Mouse (Mus musculus) stomach, embryonic 14.5 days (tissue): Measurements from ENCODE around the gene Gm45062. TPM values are rescaled to one million over a fixed set of nuclear protein-coding genes. Genes with fewer than 3 reads are reported as not detected.

Source experiments
- ATAC-seq: fragments of 200-750 bp; cut with Nextera tagmentation; 2 replicates; pipeline ENCODE4 v1.8.0; 2017; ENCODE audit warnings: low read depth, moderate TSS enrichment; ENCODE audit not compliant: insufficient number of reproducible peaks, insufficient read depth, low FRiP score
- H3K27ac ChIP-seq: fragments of 300-500 bp; sonication (generic); 2 replicates; pipeline ENCODE4 v1.5.1; 2014; ENCODE audit warnings: mild to moderate bottlenecking, low read length, moderate library complexity, mixed read lengths
- H3K27me3 ChIP-seq: fragments of 300-500 bp; sonication (generic); 2 replicates; pipeline ENCODE4 v1.6.1; 2014; ENCODE audit warnings: low read length, control low read depth, mixed read lengths; ENCODE audit not compliant: control insufficient read depth, insufficient read depth
- H3K36me3 ChIP-seq: fragments of 300-500 bp; sonication (generic); 2 replicates; pipeline ENCODE4 v1.6.1; 2014; ENCODE audit warnings: mild to moderate bottlenecking, control low read depth, low read length, moderate library complexity, mixed read lengths; ENCODE audit not compliant: control insufficient read depth, insufficient read depth
- H3K4me1 ChIP-seq: fragments of 300-500 bp; sonication (generic); 2 replicates; pipeline ENCODE4 v1.6.1; 2014; ENCODE audit warnings: low read length, control low read depth, mixed read lengths; ENCODE audit not compliant: control insufficient read depth, insufficient read depth
- H3K4me2 ChIP-seq: fragments of 300-500 bp; sonication (generic); replicated peaks from 2 replicates; pipeline ENCODE4 v1.6.1; 2014; ENCODE audit warnings: low read depth, low read length, control low read depth
- H3K4me3 ChIP-seq: fragments of 300-500 bp; sonication (generic); 2 replicates; pipeline ENCODE4 v1.5.1; 2014; ENCODE audit warnings: low read depth, low read length, control low read depth
- H3K9ac ChIP-seq: fragments of 300-500 bp; sonication (generic); replicated peaks from 2 replicates; pipeline ENCODE4 v1.6.1; 2014; ENCODE audit warnings: low read depth, mild to moderate bottlenecking, control low read depth, low read length, moderate library complexity, mixed read lengths
- H3K9me3 ChIP-seq: fragments of 300-500 bp; sonication (generic); 2 replicates; pipeline ENCODE4 v1.6.1; 2016; ENCODE audit warnings: low read depth, low read length, control low read depth; ENCODE audit not compliant: control insufficient read depth
- WGBS: fragments of 180-500 bp; shearing (Covaris S2); extraction: QIAGEN DNeasy Blood & Tissue Kit; methylation state at CpG from one replicate; pipeline ENCODE4 v1.1.7; 2014; 5-methylcytosine and 5-hydroxymethylcytosine counted together
- polyA plus RNA-seq: library from polyadenylated mRNA; unstranded; fragments of >200 nt; fragmentation: Nextera tagmentation; extraction: Ambion mirVana; gene quantifications from 2 replicates; pipeline ENCODE4 v1.2.1, GENCODE M21; 2014

The Gm45062 gene
- polyA plus RNA-seq, 1 experiment from 2014 or later: 11.6 TPM

DNA sequence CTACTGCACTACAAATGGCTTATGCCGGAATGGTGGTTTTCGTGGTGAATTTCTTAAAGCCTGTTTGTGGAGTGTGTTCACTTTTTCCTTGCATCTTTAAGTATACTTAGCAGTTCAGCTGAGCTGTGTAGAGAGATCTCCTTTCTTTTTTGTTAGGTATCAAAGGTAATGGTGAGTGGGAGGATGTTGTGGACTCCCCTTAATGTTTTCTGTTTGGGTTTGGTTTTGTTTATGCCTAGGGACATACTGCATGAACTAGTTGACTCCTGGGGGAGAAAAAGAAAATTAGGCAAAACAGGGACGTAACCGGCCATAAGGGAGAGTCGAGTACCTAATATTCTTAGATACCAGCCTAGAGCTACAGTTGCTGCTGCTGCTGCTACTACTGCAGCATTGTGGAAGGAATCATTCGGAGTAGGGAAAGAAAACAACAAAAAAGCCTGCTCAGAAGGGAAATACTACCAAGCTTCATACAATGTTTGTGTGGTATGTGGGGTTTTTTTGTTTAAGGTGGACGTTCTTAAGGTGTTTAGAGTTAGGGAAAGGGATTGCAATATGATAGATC, 251.7 kb downstream of the Gm45062 start:
- 6% methylated on average over 7 of the region's 7 CpGs for WGBS
- Histone ChIP-seq H3K4me2 (peak overlapping the region; percentile 56), H3K4me1 (peaks cover 13% of the 10 kb centered on the region; the same call in 1 of the 2 replicates), H3K4me3 (peak overlapping the region; percentile 86), H3K9ac (peak overlapping the region; percentile 95), H3K9me3 (no peaks in the 10 kb centered on the region), H3K27me3 (no peaks in the 10 kb centered on the region), H3K27ac (no peak overlapping the region), H3K36me3 (no peaks in the 10 kb centered on the region)
- ATAC-seq: no peak

DNA sequence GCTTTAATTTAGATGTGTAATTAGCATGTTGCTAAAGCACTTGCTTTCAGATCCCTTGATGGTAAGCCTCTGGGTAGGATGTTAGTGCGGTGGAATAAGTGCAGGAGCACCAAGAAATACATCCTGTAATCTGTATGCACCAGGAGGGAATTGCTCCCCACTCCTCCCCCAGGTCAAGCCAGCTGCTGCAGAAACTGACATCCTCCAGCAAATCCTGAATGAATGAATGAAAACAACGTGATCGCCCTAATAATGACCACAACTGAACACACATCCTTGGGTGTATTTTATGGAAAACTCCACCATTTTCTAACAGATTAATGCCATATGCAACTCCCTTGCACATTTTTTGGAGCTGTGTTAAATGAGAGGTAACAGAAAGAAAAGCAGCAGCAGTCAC, 252.2 kb downstream of the Gm45062 start:
- no peaks in the 10 kb centered on the region for H3K36me3 ChIP-seq
- H3K27me3 ChIP-seq: no peaks in the 10 kb centered on the region
- peak overlapping the region; percentile 86 for H3K4me3 ChIP-seq
- ATAC-seq: no peak
- WGBS: 18% methylated on average over 3 of the region's 3 CpGs
- peak overlapping the region; percentile 56 for H3K4me2 ChIP-seq
- peak overlapping the region; percentile 95 for H3K9ac ChIP-seq
- H3K9me3 ChIP-seq: no peaks in the 10 kb centered on the region
- no peak overlapping the region for H3K27ac ChIP-seq
- peaks cover 13% of the 10 kb centered on the region; the same call in 1 of the 2 replicates for H3K4me1 ChIP-seq

DNA sequence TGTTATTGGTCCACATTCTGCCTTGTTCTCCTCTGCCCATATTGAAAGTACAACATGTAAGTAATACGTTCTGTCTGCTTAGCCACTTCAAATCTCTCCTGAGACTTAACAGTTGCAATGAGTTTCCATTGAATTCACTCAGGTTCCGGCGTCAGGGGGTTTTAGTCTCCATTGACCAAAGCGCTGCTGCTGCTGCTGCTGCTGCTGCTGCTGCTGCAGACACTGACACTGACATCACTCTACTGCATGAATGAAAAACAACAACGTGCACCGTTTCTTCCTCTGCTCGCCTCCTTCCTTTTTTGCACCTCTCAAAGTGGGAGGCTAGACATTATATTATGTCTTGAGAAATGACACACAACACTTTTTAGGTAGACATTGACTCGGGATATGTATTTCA, 253.2 kb downstream of the Gm45062 start:
- Histone ChIP-seq H3K27me3 (no peaks in the 10 kb centered on the region), H3K36me3 (no peaks in the 10 kb centered on the region), H3K27ac (no peak overlapping the region), H3K4me2 (peak overlapping the region; percentile 56), H3K4me1 (peaks cover 13% of the 10 kb centered on the region; the same call in 1 of the 2 replicates), H3K9me3 (no peaks in the 10 kb centered on the region), H3K4me3 (peak overlapping the region; percentile 86), H3K9ac (peak overlapping the region; percentile 18; the same call in 1 of the 2 replicates)
- no peak for ATAC-seq
- WGBS: 27% methylated on average over 8 of the region's 8 CpGs

- H3K9ac ChIP-seq: no peak overlapping the region
- H3K36me3 ChIP-seq: no peaks in the 10 kb centered on the region
- H3K27me3 ChIP-seq: no peaks in the 10 kb centered on the region
- WGBS: 69% methylated on average over 3 of the region's 3 CpGs
- no peak overlapping the region for H3K27ac ChIP-seq
- H3K9me3 ChIP-seq: no peaks in the 10 kb centered on the region
- no peak for ATAC-seq
- 0 out of 2 replicates have a peak, but pooled peaks cover 3% of the 10 kb centered on the region for H3K4me1 ChIP-seq
- H3K4me2 ChIP-seq: no peak overlapping the region
- H3K4me3 ChIP-seq: no peak overlapping the region
Measured at GRCm38 (mm10) chr6:8519687-8520086, 260.4 kb downstream of the Gm45062 start.

- Histone ChIP-seq H3K9ac (no peak overlapping the region), H3K9me3 (no peaks in the 10 kb centered on the region), H3K4me3 (no peak overlapping the region), H3K36me3 (no peaks in the 10 kb centered on the region), H3K4me1 (0 out of 2 replicates have a peak, but pooled peaks cover 3% of the 10 kb centered on the region), H3K27me3 (no peaks in the 10 kb centered on the region), H3K4me2 (no peak overlapping the region), H3K27ac (no peak overlapping the region)
- 94% methylated on average over 4 of the region's 4 CpGs for WGBS
- no peak for ATAC-seq
Measured at GRCm38 (mm10) chr6:8521231-8521630, 262.0 kb downstream of the Gm45062 start.

DNA sequence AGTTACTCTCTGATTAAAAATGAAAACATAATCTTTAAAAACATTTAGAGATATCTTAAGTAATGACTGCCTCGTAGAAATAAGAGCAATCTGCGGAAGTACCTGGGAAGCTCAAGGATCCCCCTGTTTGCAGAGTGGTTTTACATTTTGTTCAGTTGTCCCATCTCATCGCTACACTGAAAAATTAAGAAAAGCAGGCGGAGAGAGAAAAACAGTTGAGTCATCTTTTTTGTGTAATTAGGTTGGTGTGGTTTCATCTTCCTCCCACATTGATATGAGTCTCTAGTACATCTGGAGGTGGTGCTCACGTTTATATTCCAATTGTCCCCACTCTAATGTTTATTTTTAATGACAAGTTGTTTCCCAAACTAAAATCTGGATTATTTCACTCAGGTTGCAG, 265.5 kb downstream of the Gm45062 start:
- H3K9ac ChIP-seq: no peak overlapping the region
- 0 out of 2 replicates have a peak, but pooled peaks cover under 1% of the 10 kb centered on the region for H3K4me1 ChIP-seq
- H3K27ac ChIP-seq: no peak overlapping the region
- H3K9me3 ChIP-seq: no peaks in the 10 kb centered on the region
- no peak for ATAC-seq
- H3K27me3 ChIP-seq: no peaks in the 10 kb centered on the region
- no peak overlapping the region for H3K4me2 ChIP-seq
- H3K4me3 ChIP-seq: no peak overlapping the region
- no peaks in the 10 kb centered on the region for H3K36me3 ChIP-seq
- 80% methylated on average over 5 of the region's 5 CpGs for WGBS

GRCm38 (mm10) chr6:8531104-8531894, 272.0 kb downstream of the Gm45062 start:
- WGBS: 66% methylated on average over 4 of the region's 4 CpGs
- Histone ChIP-seq H3K9ac (no peak overlapping the region), H3K36me3 (no peaks in the 10 kb centered on the region), H3K4me3 (no peak overlapping the region), H3K4me2 (no peak overlapping the region), H3K9me3 (no peaks in the 10 kb centered on the region), H3K4me1 (no peaks in the 10 kb centered on the region), H3K27ac (no peak overlapping the region), H3K27me3 (no peaks in the 10 kb centered on the region)
- no peak for ATAC-seq

- Histone ChIP-seq H3K27ac (no peak overlapping the region), H3K36me3 (no peaks in the 10 kb centered on the region), H3K9me3 (no peaks in the 10 kb centered on the region), H3K4me2 (no peak overlapping the region), H3K4me1 (no peaks in the 10 kb centered on the region), H3K27me3 (no peaks in the 10 kb centered on the region), H3K9ac (no peak overlapping the region), H3K4me3 (no peak overlapping the region)
- 89% methylated on average over 2 of the region's 2 CpGs for WGBS
- ATAC-seq: no peak
Measured at GRCm38 (mm10) chr6:8536944-8537343, 277.7 kb downstream of the Gm45062 start.
